Mouse (Mus musculus) olfactory bulb, adult 2 months (tissue): ENCODE measurements at regions not wholly inside any gene's neighbourhood (a gene's known extent, or its start where the extent isn't known, plus 50 kb on each side); places are given as distances from the start of the nearest gene placed in this dataset.

Experiments
- CTCF ChIP-seq: fragments of 200-500 bp; IDR thresholded peaks from 2 replicates; pipeline ENCODE4 v1.5.1; 2012; ENCODE audit warnings: low read depth, mild to moderate bottlenecking, low read length, moderate library complexity; ENCODE audit not compliant: insufficient read depth
- POLR2A ChIP-seq: fragments of 200-500 bp; IDR thresholded peaks from 2 replicates; pipeline ENCODE4 v1.6.1; 2012; ENCODE audit warnings: mild to moderate bottlenecking, low read depth, low read length, moderate library complexity; ENCODE audit not compliant: insufficient read depth

GRCm38 (mm10) chr1:137640848-137641247 is 534.7 kb downstream of the Ptprc start:
- TF ChIP-seq CTCF (no peak), POLR2A (no peak)
